ENCODE assay signal across 31 mouse cellular contexts in genomic region chr17:36900001-36900400, GRCm38 (mm10). TPM values are rescaled to one million over a fixed set of nuclear protein-coding genes. Genes with fewer than 3 reads are reported as not detected.
A peak's percentile ranks its signal among the peaks of the same experiment; 100 is the strongest.
DNase-seq lines count a peak whose midpoint lies in the region; ATAC-seq and TF ChIP-seq lines count a peak whose summit lies in the region.
"Had no signal": no experiment of that assay in that cellular context is flagged by ENCODE, and none has a peak within 500 bp of the region (broad histone marks: within the 10 kb centered on the region; RNA-seq: fewer than 3 reads in every experiment).

No protein-coding gene starts in this region.

- no peaks in the 10 kb centered on the region for H3K27me3 ChIP-seq in intestine, embryonic 14.5 days (replicated peaks; ENCODE audit: control insufficient read depth, insufficient read depth, low read length)
- peaks cover 34% of the 10 kb centered on the region for H3K27me3 ChIP-seq in liver, embryonic 12.5 days (replicated peaks)
- no peaks in the 10 kb centered on the region for H3K27me3 ChIP-seq in midbrain, postnatal 0 days (ENCODE audit: insufficient read depth, low read length)
- H3K27me3 ChIP-seq: CH12.LX; heart, embryonic 15.5 days; neural tube, embryonic 15.5 days; stomach, embryonic 15.5 days had no signal

- no peak overlapping the region for H3K9ac ChIP-seq in intestine, embryonic 14.5 days (ENCODE audit: low read length)
- no peak overlapping the region for H3K9ac ChIP-seq in liver, embryonic 12.5 days
- no peak overlapping the region for H3K9ac ChIP-seq in midbrain, postnatal 0 days (replicated peaks; ENCODE audit: low read length, poor library complexity, severe bottlenecking)
- H3K9ac ChIP-seq: forebrain, postnatal 0 days; heart, embryonic 15.5 days; neural tube, embryonic 15.5 days; stomach, embryonic 15.5 days had no signal

- H3K36me3 ChIP-seq in intestine, embryonic 14.5 days (ENCODE audit: control insufficient read depth, insufficient read depth, low read length) = no peaks in the 10 kb centered on the region
- no peaks in the 10 kb centered on the region for H3K36me3 ChIP-seq in liver, embryonic 12.5 days
- H3K36me3 ChIP-seq in midbrain, postnatal 0 days (ENCODE audit: insufficient read depth, low read length) = no peaks in the 10 kb centered on the region
- H3K36me3 ChIP-seq: heart, embryonic 15.5 days; limb, embryonic 10.5 days; neural tube, embryonic 15.5 days; stomach, embryonic 15.5 days had no signal

- TF ChIP-seq CTCF in layer of hippocampus, adult 2 months (conservative IDR thresholded peaks at IDR 0.05) = no peak
- no peak for TF ChIP-seq CTCF in midbrain, postnatal 0 days (IDR thresholded peaks at IDR 0.05)

- H3K4me3 ChIP-seq in intestine, embryonic 14.5 days (ENCODE audit: low read depth, low read length) = no peak overlapping the region
- no peak overlapping the region for H3K4me3 ChIP-seq in layer of hippocampus, adult 2 months
- H3K4me3 ChIP-seq in liver, embryonic 12.5 days = no peak overlapping the region
- no peak overlapping the region for H3K4me3 ChIP-seq in midbrain, postnatal 0 days (ENCODE audit: low read depth, low read length)
- H3K4me3 ChIP-seq: heart, embryonic 15.5 days; limb, embryonic 10.5 days; megakaryocyte, embryonic 14.5 days; neural tube, embryonic 15.5 days; stomach, embryonic 15.5 days had no signal

- 80% methylated on average over 5 of the region's 5 CpGs for WGBS in intestine, embryonic 14.5 days
- WGBS in liver, embryonic 12.5 days (ENCODE audit: insufficient replicate concordance) = 68% methylated on average over 5 of the region's 5 CpGs
- WGBS in midbrain, postnatal 0 days = 82% methylated on average over 5 of the region's 5 CpGs

- peak; percentile 51 for DNase-seq in layer of hippocampus, adult 11-12 months (ENCODE audit: low spot score)
- DNase-seq in layer of hippocampus, postnatal 25 days (ENCODE audit: extremely low spot score in 1 of 2, low spot score in 1 of 2) = no peak
- no peak for DNase-seq in intestine, embryonic 14.5 days (ENCODE audit: low spot score)
- peak; percentile 46 to 50 for DNase-seq in layer of hippocampus, adult 2 months (ENCODE audit: low spot score in 2 of 2)
- peak; percentile 13 for DNase-seq in right cerebral cortex, postnatal 25 days
- DNase-seq in midbrain, postnatal 0 days (ENCODE audit: low spot score) = no peak
- DNase-seq: adrenal gland, postnatal 25 days; cerebellum, adult 18-20 months; cerebellum, postnatal 25 days; embryo, embryonic 11 days; forebrain, postnatal 0 days; gastrocnemius, postnatal 10 days; kidney, adult 8-10 months; kidney, postnatal 36 days; lung, adult 18-20 months; spleen, adult 18-20 months had no signal

- H3K4me1 ChIP-seq in intestine, embryonic 14.5 days (replicated peaks; ENCODE audit: control insufficient read depth, insufficient read depth, low read length) = no peaks in the 10 kb centered on the region
- no peaks in the 10 kb centered on the region for H3K4me1 ChIP-seq in liver, embryonic 12.5 days
- no peaks in the 10 kb centered on the region for H3K4me1 ChIP-seq in midbrain, postnatal 0 days (ENCODE audit: insufficient read depth, low read length)
- H3K4me1 ChIP-seq: heart, embryonic 15.5 days; limb, embryonic 10.5 days; neural tube, embryonic 15.5 days; stomach, embryonic 15.5 days had no signal

- no peak overlapping the region for H3K27ac ChIP-seq in intestine, embryonic 14.5 days (ENCODE audit: low read depth)
- peak overlapping the region; percentile 54; the same call in 1 of the 2 replicates for H3K27ac ChIP-seq in layer of hippocampus, adult 2 months
- no peak overlapping the region for H3K27ac ChIP-seq in liver, embryonic 12.5 days
- H3K27ac ChIP-seq in midbrain, postnatal 0 days (ENCODE audit: low read depth, low read length) = no peak overlapping the region
- H3K27ac ChIP-seq: heart, embryonic 15.5 days; limb, embryonic 10.5 days; neural tube, embryonic 15.5 days; stomach, embryonic 15.5 days had no signal

- ATAC-seq in intestine, embryonic 14.5 days (replicated peaks; ENCODE audit: low FRiP score, low TSS enrichment, low read depth) = no peak
- ATAC-seq in liver, embryonic 12.5 days = no peak
- ATAC-seq in midbrain, postnatal 0 days (ENCODE audit: low FRiP score) = no peak
- ATAC-seq: forebrain, postnatal 0 days; hindbrain, embryonic 16.5 days had no signal

- no peaks in the 10 kb centered on the region for H3K9me3 ChIP-seq in intestine, embryonic 14.5 days (ENCODE audit: control insufficient read depth, low read length)
- H3K9me3 ChIP-seq in liver, embryonic 12.5 days (replicated peaks) = no peaks in the 10 kb centered on the region
- H3K9me3 ChIP-seq in midbrain, postnatal 0 days (ENCODE audit: low read length) = no peaks in the 10 kb centered on the region
- H3K9me3 ChIP-seq: heart, embryonic 15.5 days; limb, embryonic 10.5 days; megakaryocyte, embryonic 14.5 days; neural tube, embryonic 15.5 days; stomach, embryonic 15.5 days had no signal

- peak overlapping the region; percentile 32; the same call in 1 of the 2 replicates for H3K4me2 ChIP-seq in intestine, embryonic 14.5 days (ENCODE audit: low read length)
- no peak overlapping the region for H3K4me2 ChIP-seq in liver, embryonic 12.5 days
- no peak overlapping the region for H3K4me2 ChIP-seq in midbrain, postnatal 0 days (ENCODE audit: low read depth, low read length, poor library complexity, severe bottlenecking)
- H3K4me2 ChIP-seq: heart, embryonic 15.5 days; neural tube, embryonic 15.5 days; stomach, embryonic 15.5 days had no signal

RNA-seq across cellular contexts. Expression of gene Trim31, which starts 2.1 kb away (rescaled TPM):
- total RNA-seq in layer of hippocampus, postnatal 25 days (2021) = under 1 TPM in 1 of 2 experiments, not detected in 1; 0.15 TPM
- 21.4 and 25.7 TPM in 2 replicates for polyA plus RNA-seq in intestine, embryonic 14.5 days (2014; fragmentation: Nextera tagmentation; extraction: Ambion mirVana)
- total RNA-seq in layer of hippocampus, adult 2 months (2021) = under 1 TPM in 1 of 2 experiments, not detected in 1; 0.15 TPM
- polyA plus RNA-seq in liver, embryonic 12.5 days (2016; fragmentation: Nextera tagmentation; extraction: Ambion mirVana) = not detected in 2 replicates
- total RNA-seq in midbrain, postnatal 0 days (2014; rRNA removed) = not detected in 2 replicates
- polyA plus RNA-seq in midbrain, postnatal 0 days (2015; fragmentation: Nextera tagmentation; extraction: Ambion mirVana) = not detected in 2 replicates
- total RNA-seq: adrenal gland, postnatal 25 days; CH12.LX; forebrain, postnatal 0 days; gastrocnemius, postnatal 10 days; heart, adult 8-10 months; hematopoietic stem cell, adult 5-6 weeks; liver, adult 2 months; MEL had no signal
- polyA plus RNA-seq: embryonic facial prominence, embryonic 14.5 days; heart, embryonic 15.5 days; hindbrain, embryonic 16.5 days; limb, embryonic 10.5 days; liver, adult 2 months; midbrain, embryonic 14.5 days; neural tube, embryonic 15.5 days had no signal

RNA-seq across cellular contexts. Expression of gene Trim40, which starts 10.1 kb away (rescaled TPM):
- total RNA-seq in layer of hippocampus, postnatal 25 days (2021) = not detected
- polyA plus RNA-seq in intestine, embryonic 14.5 days (2014; fragmentation: Nextera tagmentation; extraction: Ambion mirVana) = 0.11 and 0.78 TPM in 2 replicates
- not detected for total RNA-seq in layer of hippocampus, adult 2 months (2021)
- not detected in 2 replicates for polyA plus RNA-seq in liver, embryonic 12.5 days (2016; fragmentation: Nextera tagmentation; extraction: Ambion mirVana)
- total RNA-seq in midbrain, postnatal 0 days (2014; rRNA removed) = not detected in 2 replicates
- polyA plus RNA-seq in midbrain, postnatal 0 days (2015; fragmentation: Nextera tagmentation; extraction: Ambion mirVana) = 0.19 and 0.25 TPM in 2 replicates
- total RNA-seq: CH12.LX; gastrocnemius, postnatal 10 days; hematopoietic stem cell, adult 5-6 weeks; liver, adult 2 months had no signal
- polyA plus RNA-seq: embryonic facial prominence, embryonic 14.5 days; heart, embryonic 15.5 days; limb, embryonic 10.5 days; midbrain, embryonic 14.5 days; neural tube, embryonic 15.5 days had no signal

RNA-seq across cellular contexts. Expression of gene Trim10, which starts 30.6 kb away (rescaled TPM):
- under 1 TPM in 1 of 2 experiments, not detected in 1; 0.12 TPM for total RNA-seq in layer of hippocampus, postnatal 25 days (2021)
- polyA plus RNA-seq in intestine, embryonic 14.5 days (2014; fragmentation: Nextera tagmentation; extraction: Ambion mirVana) = 0.97 and 1.6 TPM in 2 replicates
- not detected for total RNA-seq in layer of hippocampus, adult 2 months (2021)
- 227 and 235 TPM in 2 replicates for polyA plus RNA-seq in liver, embryonic 12.5 days (2016; fragmentation: Nextera tagmentation; extraction: Ambion mirVana)
- 0.22 and 0.24 TPM in 2 replicates for total RNA-seq in midbrain, postnatal 0 days (2014; rRNA removed)
- polyA plus RNA-seq in midbrain, postnatal 0 days (2015; fragmentation: Nextera tagmentation; extraction: Ambion mirVana) = 0.16 and 0.17 TPM in 2 replicates
- total RNA-seq: CH12.LX; forebrain, postnatal 0 days; liver, adult 2 months had no signal
- polyA plus RNA-seq: liver, adult 2 months; thymus, adult 2 months had no signal

RNA-seq across cellular contexts. Expression of gene Trim15, which starts 33.0 kb away (rescaled TPM):
- not detected for total RNA-seq in layer of hippocampus, postnatal 25 days (2021)
- polyA plus RNA-seq in intestine, embryonic 14.5 days (2014; fragmentation: Nextera tagmentation; extraction: Ambion mirVana) = 1.2 and 1.3 TPM in 2 replicates
- total RNA-seq in layer of hippocampus, adult 2 months (2021) = not detected
- polyA plus RNA-seq in liver, embryonic 12.5 days (2016; fragmentation: Nextera tagmentation; extraction: Ambion mirVana) = 0.38 and 0.43 TPM in 2 replicates
- 0.27 and 0.33 TPM in 2 replicates for total RNA-seq in midbrain, postnatal 0 days (2014; rRNA removed)
- polyA plus RNA-seq in midbrain, postnatal 0 days (2015; fragmentation: Nextera tagmentation; extraction: Ambion mirVana) = 0.73 and 0.90 TPM in 2 replicates
- total RNA-seq: adrenal gland, postnatal 25 days; CH12.LX; gastrocnemius, postnatal 10 days; heart, adult 8-10 months; hematopoietic stem cell, adult 5-6 weeks; liver, adult 2 months; MEL had no signal
- polyA plus RNA-seq: liver, adult 2 months had no signal

RNA-seq across cellular contexts. Expression of gene Rnf39, which starts 42.7 kb away (rescaled TPM):
- 1 to 10 TPM; 3.2 to 6.4 TPM for total RNA-seq in layer of hippocampus, postnatal 25 days (2021)
- polyA plus RNA-seq in intestine, embryonic 14.5 days (2014; fragmentation: Nextera tagmentation; extraction: Ambion mirVana) = 1.3 and 1.5 TPM in 2 replicates
- 1 to 10 TPM; 5.2 to 5.3 TPM for total RNA-seq in layer of hippocampus, adult 2 months (2021)
- polyA plus RNA-seq in liver, embryonic 12.5 days (2016; fragmentation: Nextera tagmentation; extraction: Ambion mirVana) = not detected in 2 replicates
- total RNA-seq in midbrain, postnatal 0 days (2014; rRNA removed) = 3.9 TPM in 2 replicates
- polyA plus RNA-seq in midbrain, postnatal 0 days (2015; fragmentation: Nextera tagmentation; extraction: Ambion mirVana) = 2.8 and 3.3 TPM in 2 replicates
- total RNA-seq: CH12.LX; hematopoietic stem cell, adult 5-6 weeks; MEL had no signal

Comparison
In these comparisons a context has a peak if more than half of its experiments do, and no peak if none do; other contexts are left out.
1. DNase-seq: peak in layer of hippocampus, adult 11-12 months (single experiment), layer of hippocampus, adult 2 months (2 of 2) and right cerebral cortex, postnatal 25 days (single experiment); none in layer of hippocampus, postnatal 25 days (0 of 2), intestine, embryonic 14.5 days (single experiment) and midbrain, postnatal 0 days (single experiment).